Mouse (Mus musculus): ENCODE data around the gene Chrm4. TPM values are rescaled to one million over a fixed set of nuclear protein-coding genes. Genes with fewer than 3 reads are reported as not detected.

The Chrm4 gene
- polyA plus RNA-seq, 1 experiment from 2014 or later: 1.5 TPM

DNA sequence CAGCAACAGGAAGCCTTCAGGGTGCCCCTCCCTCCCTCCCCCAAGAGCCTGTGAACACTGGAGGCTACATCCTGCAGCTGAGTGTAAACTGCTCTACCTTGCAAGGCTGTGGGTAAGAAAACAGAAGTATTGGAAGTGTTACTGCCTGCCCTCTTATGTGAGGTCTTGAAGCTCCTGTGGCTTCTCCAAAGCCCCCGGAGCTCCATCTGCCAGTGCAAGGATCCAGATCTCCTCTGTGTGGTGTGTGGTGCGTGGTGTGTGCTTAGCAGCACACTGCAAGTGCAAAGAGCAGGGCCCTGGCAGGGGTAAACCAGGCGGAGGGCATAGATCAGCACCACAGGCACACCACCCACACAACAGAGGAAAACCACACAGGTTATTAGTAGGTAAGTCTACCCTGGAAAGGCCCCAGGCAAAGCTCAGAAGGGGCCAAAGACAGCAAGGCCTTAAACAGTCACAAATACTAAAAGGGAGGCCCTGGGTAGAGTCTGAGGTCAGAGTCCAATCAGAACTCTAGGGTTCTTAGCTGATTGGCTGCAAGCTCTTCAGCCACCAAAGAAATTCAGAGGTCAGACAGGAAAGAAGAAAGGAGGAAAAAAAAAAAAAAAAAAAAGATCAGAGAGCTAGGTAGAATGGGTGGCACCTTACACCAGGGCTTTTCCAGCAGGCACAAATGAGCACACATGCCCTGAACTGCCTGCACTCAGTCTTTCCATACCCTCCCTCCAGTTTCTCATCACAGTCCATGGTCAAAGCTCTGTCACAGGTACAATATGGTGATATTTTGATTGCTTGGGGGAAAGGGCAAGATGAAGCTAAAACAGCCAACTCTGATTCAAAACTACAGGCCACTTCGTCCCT is 35.1 kb downstream of the Chrm4 start:
- Histone ChIP-seq H3K9ac (peak overlapping the region; percentile 93), H3K36me3 (no peaks in the 10 kb centered on the region), H3K27ac (replicated peaks) (no peak overlapping the region), H3K4me1 (replicated peaks) (peaks cover 61% of the 10 kb centered on the region), H3K27me3 (peaks cover 9% of the 10 kb centered on the region; the same call in 1 of the 2 replicates), H3K9me3 (no peaks in the 10 kb centered on the region), H3K4me3 (peak overlapping the region; percentile 82), H3K4me2 (peak overlapping the region; percentile 85)
- ATAC-seq (ENCODE audit: low read depth): no peak
- 58% methylated on average over 4 of the region's 4 CpGs for WGBS

DNA sequence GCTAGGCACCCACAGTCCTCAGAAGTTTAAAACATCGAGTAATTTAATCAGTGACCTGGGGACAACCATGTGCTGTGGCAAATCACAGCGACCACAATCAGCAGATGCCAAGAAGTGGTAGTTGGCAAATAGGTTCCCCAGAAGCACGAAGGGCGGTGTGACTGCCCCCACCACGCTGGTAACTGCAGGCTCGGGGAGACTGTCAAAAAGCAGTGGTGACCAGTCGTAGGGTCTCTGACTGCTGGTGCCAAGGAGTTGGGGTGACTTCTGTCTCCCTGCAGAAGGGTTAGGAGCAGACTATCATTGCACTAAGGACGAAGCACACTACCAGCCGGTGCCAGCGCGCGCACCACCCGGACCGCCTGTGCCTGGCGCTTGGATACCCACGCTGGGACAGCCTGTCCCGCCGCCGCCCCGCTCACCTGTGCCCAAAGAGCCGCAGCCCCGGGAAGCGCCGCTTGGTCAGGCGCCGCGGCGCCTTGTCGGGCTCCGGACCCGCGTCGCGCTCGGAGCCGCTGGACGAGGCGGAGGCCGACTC is 35.9 kb downstream of the Chrm4 start:
- Histone ChIP-seq H3K9me3 (no peaks in the 10 kb centered on the region), H3K4me1 (replicated peaks) (peaks cover 53% of the 10 kb centered on the region), H3K27me3 (peaks cover 9% of the 10 kb centered on the region; the same call in 1 of the 2 replicates), H3K4me3 (peak overlapping the region; percentile 82), H3K36me3 (no peaks in the 10 kb centered on the region), H3K27ac (replicated peaks) (peak overlapping the region; percentile 85), H3K4me2 (peak overlapping the region; percentile 85), H3K9ac (peak overlapping the region; percentile 93)
- WGBS: under 1% methylated on average over 39 of the region's 39 CpGs
- ATAC-seq (ENCODE audit: low read depth): peak; percentile 69

DNA sequence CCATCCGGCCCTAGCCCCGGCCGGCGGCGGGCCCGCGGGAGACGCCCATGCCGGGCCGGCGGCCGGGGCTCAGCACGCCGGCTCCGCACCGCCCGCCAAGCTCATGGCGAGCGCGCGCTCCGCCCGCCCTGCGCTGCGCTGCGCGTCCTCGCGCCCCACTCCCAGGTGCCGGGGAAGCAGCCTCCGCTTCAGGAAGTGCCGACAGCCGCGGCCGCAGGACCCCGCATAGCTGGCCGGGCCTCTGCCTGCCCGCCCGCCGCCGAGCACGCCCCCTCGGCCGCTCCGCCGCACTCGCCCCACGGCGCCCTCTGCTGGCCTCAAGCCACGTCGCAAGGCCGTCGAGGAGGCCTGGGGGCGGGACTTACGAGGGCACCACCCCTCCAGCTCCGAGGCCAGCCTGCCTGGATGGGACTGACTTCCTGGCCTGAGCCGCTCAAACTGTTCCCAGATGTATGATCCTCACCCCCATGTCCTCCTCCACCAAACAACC is 36.4 kb downstream of the Chrm4 start:
- peak overlapping the region; percentile 85 for H3K4me2 ChIP-seq
- H3K36me3 ChIP-seq: no peaks in the 10 kb centered on the region
- no peaks in the 10 kb centered on the region for H3K9me3 ChIP-seq
- H3K27me3 ChIP-seq: peaks cover 9% of the 10 kb centered on the region; the same call in 1 of the 2 replicates
- peak overlapping the region; percentile 82 for H3K4me3 ChIP-seq
- H3K4me1 ChIP-seq (replicated peaks): peaks cover 50% of the 10 kb centered on the region
- H3K27ac ChIP-seq (replicated peaks): peak overlapping the region; percentile 85
- peak overlapping the region; percentile 93 for H3K9ac ChIP-seq
- ATAC-seq (ENCODE audit: low read depth): peak; percentile 94
- under 1% methylated on average over 47 of the region's 57 CpGs for WGBS

DNA sequence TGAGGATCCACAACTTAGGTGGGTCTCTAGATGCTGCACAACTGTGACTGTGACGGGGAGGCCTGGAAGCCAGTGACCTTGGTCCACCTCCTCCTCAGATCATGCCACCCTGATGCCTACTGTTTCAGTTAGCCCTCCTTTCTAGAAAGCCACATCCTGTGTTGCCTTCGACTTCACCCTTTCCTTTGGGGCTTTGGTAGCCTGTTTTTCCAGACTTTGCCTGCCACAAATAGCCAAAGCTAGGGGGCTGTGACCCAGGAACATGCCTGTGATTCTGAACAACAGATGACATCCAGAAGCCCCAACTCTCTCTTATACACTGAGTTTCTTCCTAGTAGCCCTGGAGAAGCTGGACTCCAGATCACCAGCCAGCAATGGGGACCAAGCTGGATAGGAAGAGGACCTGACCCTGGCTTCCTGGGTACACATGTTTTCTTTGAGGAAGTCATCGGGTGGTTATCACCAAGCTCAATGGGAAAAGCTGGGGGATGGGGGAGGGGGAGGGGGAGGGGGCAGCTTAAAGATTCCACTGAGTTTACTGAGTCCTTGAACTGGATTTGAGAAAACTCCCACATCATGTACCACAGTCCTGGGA is 37.7 kb downstream of the Chrm4 start:
- peaks cover 38% of the 10 kb centered on the region for H3K4me1 ChIP-seq (replicated peaks)
- peak overlapping the region; percentile 85 for H3K4me2 ChIP-seq
- H3K27ac ChIP-seq (replicated peaks): no peak overlapping the region
- peaks cover 9% of the 10 kb centered on the region; the same call in 1 of the 2 replicates for H3K27me3 ChIP-seq
- no peaks in the 10 kb centered on the region for H3K36me3 ChIP-seq
- no peak for ATAC-seq (ENCODE audit: low read depth)
- 81% methylated on average over 3 of the region's 3 CpGs for WGBS
- H3K4me3 ChIP-seq: no peak overlapping the region; the same call in 1 of the 2 replicates
- no peak overlapping the region for H3K9ac ChIP-seq
- H3K9me3 ChIP-seq: no peaks in the 10 kb centered on the region

DNA sequence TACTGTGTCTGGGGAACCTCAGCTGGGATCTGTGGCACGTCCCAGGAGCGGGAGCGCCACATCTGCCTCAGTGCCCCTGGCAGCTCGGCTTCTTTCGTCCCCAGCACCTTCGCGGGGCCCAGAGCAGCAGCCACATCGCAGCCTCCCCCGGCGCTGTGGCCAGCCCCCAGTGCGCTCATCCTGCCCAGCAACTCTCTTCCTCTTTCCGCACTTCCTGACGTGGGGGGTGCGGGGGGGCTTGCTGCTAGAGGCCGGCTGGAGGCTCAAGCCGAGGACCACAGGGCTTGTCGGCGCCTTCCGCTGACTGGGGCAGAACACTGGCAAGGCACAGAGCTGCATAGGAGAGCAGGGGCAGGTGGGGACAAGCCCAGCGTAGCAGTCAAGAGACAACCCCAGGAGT is 38.4 kb downstream of the Chrm4 start:
- Histone ChIP-seq H3K4me3 (peak overlapping the region; percentile 12; the same call in 1 of the 2 replicates), H3K27ac (replicated peaks) (no peak overlapping the region), H3K4me1 (replicated peaks) (peaks cover 31% of the 10 kb centered on the region), H3K9ac (peak overlapping the region; percentile 53; the same call in 1 of the 2 replicates), H3K27me3 (peaks cover 9% of the 10 kb centered on the region; the same call in 1 of the 2 replicates), H3K9me3 (no peaks in the 10 kb centered on the region), H3K36me3 (no peaks in the 10 kb centered on the region), H3K4me2 (peak overlapping the region; percentile 85)
- ATAC-seq (ENCODE audit: low read depth): no peak
- WGBS: 23% methylated on average over 20 of the region's 20 CpGs

DNA sequence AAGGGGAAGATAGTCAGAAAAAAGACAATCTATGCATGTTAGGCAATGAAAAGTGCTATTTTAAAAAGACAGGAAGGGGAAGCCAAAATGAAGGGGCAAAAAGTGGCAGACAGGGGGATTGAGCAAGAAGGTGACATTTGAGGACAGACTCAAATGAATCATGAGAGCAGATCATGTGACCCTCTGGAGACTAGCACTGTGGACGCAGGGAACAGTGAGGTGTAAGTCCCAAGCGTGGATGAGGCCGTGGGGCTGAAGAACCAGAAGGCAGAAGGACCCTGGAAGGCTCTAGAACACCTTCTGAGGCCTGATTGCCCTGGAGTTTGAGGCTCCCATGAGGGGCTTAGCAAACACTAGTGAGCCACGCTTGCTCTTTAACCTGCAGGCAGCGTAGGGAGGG is 39.3 kb downstream of the Chrm4 start:
- Histone ChIP-seq H3K27ac (replicated peaks) (no peak overlapping the region), H3K36me3 (no peaks in the 10 kb centered on the region), H3K4me1 (replicated peaks) (peaks cover 32% of the 10 kb centered on the region), H3K9me3 (no peaks in the 10 kb centered on the region), H3K4me3 (no peak overlapping the region), H3K27me3 (peaks cover 9% of the 10 kb centered on the region; the same call in 1 of the 2 replicates), H3K4me2 (no peak overlapping the region), H3K9ac (no peak overlapping the region)
- no peak for ATAC-seq (ENCODE audit: low read depth)
- WGBS: 84% methylated on average over 5 of the region's 5 CpGs

DNA sequence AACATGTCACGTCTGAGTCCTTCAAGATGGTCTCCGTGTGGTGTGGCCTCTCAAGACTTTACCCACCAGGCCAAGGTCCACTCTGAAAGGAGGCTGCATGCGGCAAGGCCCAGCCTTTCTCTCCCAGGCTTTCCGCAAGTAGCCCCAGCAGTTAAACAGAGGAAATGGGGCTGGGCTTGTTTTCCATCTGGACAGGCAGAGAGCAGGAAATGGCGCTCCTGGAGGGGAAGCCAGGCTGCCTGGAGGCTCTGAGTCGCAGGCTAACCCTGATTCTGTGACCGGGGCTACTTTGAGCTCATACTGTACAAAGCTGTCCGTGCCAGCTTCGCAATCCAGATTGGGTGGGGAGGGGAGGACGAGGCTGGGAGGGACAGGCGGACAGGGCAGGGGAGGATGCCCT is 40.9 kb downstream of the Chrm4 start:
- Histone ChIP-seq H3K27me3 (peaks cover 9% of the 10 kb centered on the region; the same call in 1 of the 2 replicates), H3K27ac (replicated peaks) (0 out of 2 replicates have a peak overlapping the region, but pooled peaks have one; percentile 30), H3K4me3 (no peak overlapping the region), H3K4me2 (no peak overlapping the region), H3K36me3 (no peaks in the 10 kb centered on the region), H3K4me1 (replicated peaks) (peaks cover 30% of the 10 kb centered on the region), H3K9ac (0 out of 2 replicates have a peak overlapping the region, but pooled peaks have one; percentile 13), H3K9me3 (no peaks in the 10 kb centered on the region)
- WGBS: 60% methylated on average over 11 of the region's 11 CpGs
- no peak for ATAC-seq (ENCODE audit: low read depth)

DNA sequence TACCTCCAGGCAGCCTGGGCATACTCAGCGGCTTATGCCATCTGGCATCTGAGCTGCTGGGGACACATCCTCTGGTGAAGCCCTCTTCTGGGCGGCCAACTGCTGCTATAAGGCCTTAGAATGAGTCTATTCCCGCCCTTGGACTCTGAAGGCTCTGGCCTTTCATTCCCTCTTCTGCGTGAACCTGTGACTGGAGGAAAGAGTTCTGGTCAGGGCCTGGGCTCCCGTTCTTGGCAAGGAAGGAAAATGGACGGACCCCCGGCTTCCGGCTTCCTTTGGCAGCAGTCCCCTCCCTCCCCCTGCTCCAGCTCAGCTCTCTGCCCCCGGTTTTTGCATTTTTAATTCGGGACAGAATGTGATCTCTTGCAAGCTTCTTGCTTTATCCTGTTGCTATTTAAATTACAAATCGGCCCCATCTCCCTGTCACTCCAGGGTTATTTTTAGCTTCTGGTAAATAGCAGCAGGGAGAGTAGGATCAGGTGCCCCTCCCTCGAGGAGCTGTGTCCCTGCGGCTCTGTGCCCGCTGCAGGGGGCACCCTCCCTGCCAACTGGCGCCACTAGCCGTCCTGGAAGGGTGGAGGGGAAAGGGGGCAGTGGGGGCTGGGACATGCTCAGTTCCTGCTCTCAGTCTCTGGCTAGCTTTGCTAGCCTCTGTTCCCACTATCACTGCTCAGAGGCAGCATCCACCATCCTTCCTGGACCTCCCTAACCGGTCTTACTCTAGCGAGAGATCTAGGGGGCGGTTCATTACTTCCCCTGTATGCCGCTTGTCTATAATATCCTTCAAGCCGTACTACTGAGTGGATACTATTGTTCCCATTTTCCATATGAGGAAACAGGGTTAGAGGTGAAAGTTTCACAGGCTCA is 44.4 kb downstream of the Chrm4 start:
- WGBS: 13% methylated on average over 21 of the region's 21 CpGs
- peak overlapping the region; percentile 33 for H3K4me2 ChIP-seq
- H3K36me3 ChIP-seq: no peaks in the 10 kb centered on the region
- no peaks in the 10 kb centered on the region for H3K9me3 ChIP-seq
- H3K4me3 ChIP-seq: no peak overlapping the region
- peak overlapping the region; percentile 79 for H3K27ac ChIP-seq (replicated peaks)
- peaks cover 45% of the 10 kb centered on the region for H3K4me1 ChIP-seq (replicated peaks)
- H3K9ac ChIP-seq: peak overlapping the region; percentile 49
- peak; percentile 16; the same call in 1 of the 2 replicates for ATAC-seq (ENCODE audit: low read depth)
- H3K27me3 ChIP-seq: peaks cover 34% of the 10 kb centered on the region

DNA sequence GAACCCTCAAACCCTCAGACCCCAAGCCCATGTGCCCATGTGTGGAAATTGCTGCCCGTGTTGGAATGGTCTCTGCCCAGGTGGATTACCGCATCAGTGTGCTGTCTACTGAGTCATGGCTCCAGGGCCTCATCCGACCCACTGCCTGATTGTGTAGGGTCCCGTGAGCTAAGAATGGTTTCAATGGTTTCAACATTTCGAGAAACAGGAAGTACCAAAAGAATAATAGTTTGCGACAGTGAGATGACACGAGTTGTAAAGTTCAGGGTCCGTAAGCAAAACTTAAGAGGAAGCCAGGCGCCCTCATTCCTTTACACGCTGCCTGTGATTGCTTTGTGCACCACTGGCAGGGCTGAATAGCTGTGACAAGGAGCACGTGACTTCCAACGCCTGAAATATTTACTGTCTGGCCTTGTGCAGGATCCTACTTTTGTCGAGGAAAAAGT is 45.1 kb downstream of the Chrm4 start:
- Histone ChIP-seq H3K9ac (no peak overlapping the region), H3K4me1 (replicated peaks) (peaks cover 46% of the 10 kb centered on the region), H3K4me3 (no peak overlapping the region), H3K27me3 (peaks cover 40% of the 10 kb centered on the region), H3K27ac (replicated peaks) (peak overlapping the region; percentile 79), H3K9me3 (no peaks in the 10 kb centered on the region), H3K36me3 (no peaks in the 10 kb centered on the region), H3K4me2 (peak overlapping the region; percentile 33)
- 17% methylated on average over 13 of the region's 13 CpGs for WGBS
- no peak for ATAC-seq (ENCODE audit: low read depth)

DNA sequence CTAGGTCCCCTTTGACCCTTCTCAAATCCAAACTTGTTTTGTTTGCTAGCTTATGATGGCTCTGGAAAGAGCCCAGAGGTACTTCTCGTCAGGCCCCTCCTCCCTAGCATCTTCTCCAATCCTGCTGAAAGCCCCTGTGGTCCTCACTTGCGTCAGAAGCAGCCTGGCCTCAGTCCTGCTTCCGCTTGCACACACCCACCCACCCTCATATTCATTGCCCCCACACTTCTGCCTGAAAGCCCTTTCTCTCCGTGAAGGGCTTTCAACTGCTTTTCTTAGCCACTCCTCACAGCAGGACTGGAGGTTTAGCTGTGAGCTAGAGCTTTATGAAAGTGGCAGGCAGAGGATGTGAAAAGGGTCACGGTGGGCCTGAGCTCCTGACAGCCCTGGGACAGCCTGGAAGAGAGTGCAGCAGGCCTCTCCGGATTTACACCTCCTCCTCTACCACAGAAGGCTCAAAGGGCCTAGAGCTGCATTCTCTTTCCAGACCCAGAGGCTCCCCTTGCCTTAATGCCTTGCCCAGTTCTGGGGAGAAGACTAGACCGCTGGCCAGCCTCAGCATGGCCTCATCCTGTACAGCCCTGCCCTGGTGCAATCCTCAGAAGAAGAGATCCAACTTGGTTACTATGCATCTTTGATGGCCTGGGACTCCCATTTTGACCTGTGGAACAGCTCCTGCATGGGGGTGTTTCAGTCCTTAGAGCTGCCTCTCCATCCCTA is 46.5 kb downstream of the Chrm4 start:
- Histone ChIP-seq H3K9me3 (no peaks in the 10 kb centered on the region), H3K9ac (no peak overlapping the region), H3K27me3 (peaks cover 48% of the 10 kb centered on the region), H3K36me3 (no peaks in the 10 kb centered on the region), H3K4me1 (replicated peaks) (peaks cover 56% of the 10 kb centered on the region), H3K4me3 (no peak overlapping the region), H3K27ac (replicated peaks) (peak overlapping the region; percentile 33; the same call in 1 of the 2 replicates), H3K4me2 (no peak overlapping the region)
- WGBS: 28% methylated on average over 7 of the region's 7 CpGs
- ATAC-seq (ENCODE audit: low read depth): no peak

All from neural tube, embryonic 13.5 days (tissue).